Mouse (Mus musculus): Measurements from ENCODE around the gene Grasp. TPM values are rescaled to one million over a fixed set of nuclear protein-coding genes. Genes with fewer than 3 reads are reported as not detected.

The Grasp gene
- polyA plus RNA-seq, 1 experiment from 2014 or later = 6.4 TPM

DNA sequence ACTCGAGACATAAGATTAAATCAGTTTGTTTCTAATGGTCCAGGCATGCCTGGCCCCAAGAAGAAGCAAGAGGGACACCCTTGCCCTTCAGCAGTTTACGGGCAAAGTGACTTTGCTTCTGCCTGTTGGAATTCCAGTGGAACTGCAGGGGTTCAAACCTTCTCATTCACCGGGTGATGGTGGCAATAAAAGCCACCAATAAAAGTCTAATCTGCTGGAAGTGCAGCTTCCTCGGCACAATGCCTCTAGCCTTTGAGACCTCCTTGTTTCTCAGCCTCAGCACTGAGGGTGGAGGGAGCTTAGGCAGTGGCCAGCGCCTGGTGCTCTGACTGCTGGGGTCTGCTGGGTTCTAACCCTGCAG is 42.9 kb upstream of the Grasp start:
- no peak overlapping the region for H3K4me3 ChIP-seq (ENCODE audit: low read depth, low read length)
- no peak overlapping the region for H3K4me2 ChIP-seq (replicated peaks; ENCODE audit: low read depth, low read length)
- peaks cover 3% of the 10 kb centered on the region; the same call in 1 of the 2 replicates for H3K9me3 ChIP-seq (ENCODE audit: control insufficient read depth, low read depth, low read length)
- no peak overlapping the region for H3K9ac ChIP-seq (replicated peaks; ENCODE audit: low read depth, low read length)
- 39% methylated on average over 5 of the region's 5 CpGs for WGBS
- H3K27me3 ChIP-seq (ENCODE audit: control insufficient read depth, insufficient read depth, low read length) = no peaks in the 10 kb centered on the region
- no peak for ATAC-seq (ENCODE audit: insufficient number of reproducible peaks, insufficient read depth, low FRiP score, low read depth)
- H3K36me3 ChIP-seq (ENCODE audit: control insufficient read depth, insufficient read depth, low read length) = no peaks in the 10 kb centered on the region
- H3K4me1 ChIP-seq (ENCODE audit: control insufficient read depth, insufficient read depth, low read length) = peaks cover 55% of the 10 kb centered on the region
- H3K27ac ChIP-seq (ENCODE audit: low read length) = peak overlapping the region; percentile 6; the same call in 1 of the 2 replicates

DNA sequence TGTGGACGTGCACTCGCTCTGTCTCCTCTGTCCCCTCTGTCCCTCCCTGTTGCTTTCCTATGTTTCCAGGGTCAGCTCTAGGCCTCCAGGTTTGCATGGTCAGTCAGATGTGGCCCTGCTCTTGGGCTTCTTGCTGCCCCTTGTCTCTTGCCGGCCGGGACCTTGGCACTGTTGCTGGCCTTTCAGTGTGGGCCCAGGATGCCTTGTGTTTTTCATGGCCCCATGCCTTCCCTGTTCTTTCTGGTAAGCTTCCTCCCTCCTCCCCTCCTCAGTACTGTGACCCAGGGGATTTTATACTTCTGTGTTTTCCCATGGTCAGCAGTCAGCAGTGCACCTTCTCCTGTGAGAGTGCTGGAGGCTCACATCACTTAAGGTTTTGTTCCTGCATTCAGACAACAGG is 42.5 kb upstream of the Grasp start:
- ATAC-seq (ENCODE audit: insufficient number of reproducible peaks, insufficient read depth, low FRiP score, low read depth) = no peak
- WGBS = 62% methylated on average over 4 of the region's 4 CpGs
- Histone ChIP-seq H3K4me1 (ENCODE audit: control insufficient read depth, insufficient read depth, low read length) (peaks cover 51% of the 10 kb centered on the region), H3K9ac (replicated peaks; ENCODE audit: low read depth, low read length) (no peak overlapping the region), H3K27me3 (ENCODE audit: control insufficient read depth, insufficient read depth, low read length) (no peaks in the 10 kb centered on the region), H3K4me2 (replicated peaks; ENCODE audit: low read depth, low read length) (no peak overlapping the region), H3K9me3 (ENCODE audit: control insufficient read depth, low read depth, low read length) (peaks cover 3% of the 10 kb centered on the region; the same call in 1 of the 2 replicates), H3K36me3 (ENCODE audit: control insufficient read depth, insufficient read depth, low read length) (no peaks in the 10 kb centered on the region), H3K27ac (ENCODE audit: low read length) (peak overlapping the region; percentile 6; the same call in 1 of the 2 replicates), H3K4me3 (ENCODE audit: low read depth, low read length) (no peak overlapping the region)

DNA sequence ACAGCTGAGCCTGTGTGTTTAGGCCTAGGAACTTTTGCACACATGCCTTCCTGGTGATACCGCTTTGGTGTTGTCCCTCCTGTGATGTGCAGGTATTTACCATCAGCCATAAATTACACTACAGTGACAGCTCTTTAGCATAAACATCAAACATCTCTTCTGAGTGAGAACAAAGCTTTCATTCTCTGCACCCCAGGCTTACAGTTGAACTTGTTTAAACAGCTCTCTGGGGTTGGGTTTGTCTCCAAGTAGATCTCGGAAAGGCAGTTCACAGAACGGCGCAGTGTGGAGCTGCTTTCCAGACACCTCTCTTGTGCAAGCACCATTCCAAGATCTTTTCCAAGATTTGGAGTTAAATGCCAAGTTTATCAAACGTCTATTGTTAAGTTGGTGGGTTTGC is 41.3 kb upstream of the Grasp start:
- 25% methylated on average over 5 of the region's 5 CpGs for WGBS
- Histone ChIP-seq H3K4me1 (ENCODE audit: control insufficient read depth, insufficient read depth, low read length) (peaks cover 44% of the 10 kb centered on the region), H3K9ac (replicated peaks; ENCODE audit: low read depth, low read length) (no peak overlapping the region), H3K27ac (ENCODE audit: low read length) (peak overlapping the region; percentile 82), H3K4me2 (replicated peaks; ENCODE audit: low read depth, low read length) (0 out of 2 replicates have a peak overlapping the region, but pooled peaks have one; percentile 10), H3K27me3 (ENCODE audit: control insufficient read depth, insufficient read depth, low read length) (no peaks in the 10 kb centered on the region), H3K4me3 (ENCODE audit: low read depth, low read length) (no peak overlapping the region), H3K9me3 (ENCODE audit: control insufficient read depth, low read depth, low read length) (peaks cover 3% of the 10 kb centered on the region; the same call in 1 of the 2 replicates), H3K36me3 (ENCODE audit: control insufficient read depth, insufficient read depth, low read length) (no peaks in the 10 kb centered on the region)
- no peak for ATAC-seq (ENCODE audit: insufficient number of reproducible peaks, insufficient read depth, low FRiP score, low read depth)

DNA sequence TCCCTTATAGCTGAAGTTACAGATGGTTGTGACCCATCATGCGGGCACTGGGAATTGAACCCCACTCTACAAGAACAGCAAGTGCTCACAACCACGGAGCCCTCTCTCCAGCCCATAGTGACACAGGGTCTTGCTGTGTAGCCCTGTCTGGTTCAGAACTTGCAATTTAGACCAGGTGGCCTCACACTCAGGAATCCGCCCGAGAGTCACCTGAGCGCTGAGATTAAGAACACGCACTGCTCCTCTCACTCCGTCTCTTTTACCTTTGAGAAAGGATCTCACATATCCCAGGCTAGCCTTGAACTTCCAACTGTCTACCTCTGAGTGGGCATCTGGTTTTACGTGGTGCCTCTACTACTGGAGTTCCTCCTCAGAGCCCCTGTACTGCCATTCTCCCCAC is 39.7 kb upstream of the Grasp start:
- Histone ChIP-seq H3K9ac (replicated peaks; ENCODE audit: low read depth, low read length) (no peak overlapping the region), H3K4me3 (ENCODE audit: low read depth, low read length) (no peak overlapping the region), H3K27ac (ENCODE audit: low read length) (no peak overlapping the region), H3K36me3 (ENCODE audit: control insufficient read depth, insufficient read depth, low read length) (no peaks in the 10 kb centered on the region), H3K4me1 (ENCODE audit: control insufficient read depth, insufficient read depth, low read length) (peaks cover 39% of the 10 kb centered on the region), H3K9me3 (ENCODE audit: control insufficient read depth, low read depth, low read length) (peaks cover 3% of the 10 kb centered on the region; the same call in 1 of the 2 replicates), H3K4me2 (replicated peaks; ENCODE audit: low read depth, low read length) (no peak overlapping the region), H3K27me3 (ENCODE audit: control insufficient read depth, insufficient read depth, low read length) (no peaks in the 10 kb centered on the region)
- ATAC-seq (ENCODE audit: insufficient number of reproducible peaks, insufficient read depth, low FRiP score, low read depth) = no peak
- 86% methylated on average over 8 of the region's 8 CpGs for WGBS

DNA sequence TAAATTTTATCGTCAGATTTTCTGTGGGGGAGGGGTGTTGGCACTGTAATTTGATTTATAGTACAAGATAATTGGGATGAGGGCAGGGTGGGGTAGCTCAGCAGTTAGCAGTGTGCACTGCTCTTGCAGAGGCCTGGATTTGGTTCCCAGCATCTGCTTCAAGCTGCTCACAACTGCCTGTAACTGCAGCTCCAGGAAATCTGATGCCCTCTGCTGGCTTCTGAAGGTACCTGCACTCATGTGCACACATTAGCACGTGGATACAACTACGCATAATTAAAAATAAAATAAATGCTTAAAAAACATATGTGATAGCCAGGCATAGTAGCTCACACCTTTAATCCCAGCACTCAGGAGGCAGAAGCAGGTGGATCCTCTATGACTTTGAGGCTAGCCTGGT is 38.4 kb upstream of the Grasp start:
- Histone ChIP-seq H3K9me3 (ENCODE audit: control insufficient read depth, low read depth, low read length) (peaks cover 3% of the 10 kb centered on the region; the same call in 1 of the 2 replicates), H3K36me3 (ENCODE audit: control insufficient read depth, insufficient read depth, low read length) (no peaks in the 10 kb centered on the region), H3K9ac (replicated peaks; ENCODE audit: low read depth, low read length) (no peak overlapping the region), H3K4me1 (ENCODE audit: control insufficient read depth, insufficient read depth, low read length) (peaks cover 30% of the 10 kb centered on the region), H3K4me3 (ENCODE audit: low read depth, low read length) (no peak overlapping the region), H3K27ac (ENCODE audit: low read length) (no peak overlapping the region), H3K27me3 (ENCODE audit: control insufficient read depth, insufficient read depth, low read length) (no peaks in the 10 kb centered on the region), H3K4me2 (replicated peaks; ENCODE audit: low read depth, low read length) (no peak overlapping the region)
- no peak for ATAC-seq (ENCODE audit: insufficient number of reproducible peaks, insufficient read depth, low FRiP score, low read depth)
- 95% methylated on average over 3 of the region's 3 CpGs for WGBS

DNA sequence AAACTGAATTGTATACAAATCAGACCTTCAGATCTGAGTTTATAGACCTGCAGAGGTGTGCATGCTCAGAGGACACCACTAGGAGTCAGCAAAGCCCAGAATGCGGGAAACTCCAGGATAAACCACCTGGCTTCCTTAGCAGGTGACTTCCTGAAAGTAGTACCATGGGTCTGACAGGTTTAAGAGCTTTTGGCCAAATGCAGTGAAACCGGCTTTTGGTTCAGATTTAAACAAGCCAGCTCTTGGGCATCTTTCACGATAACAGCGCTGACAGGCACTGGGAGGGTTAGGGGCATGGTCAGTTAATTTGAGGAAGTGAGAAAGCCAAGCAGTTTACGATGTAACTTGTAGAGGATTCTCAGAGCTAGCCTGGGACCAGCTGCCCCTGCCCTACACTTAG is 36.1 kb upstream of the Grasp start:
- Histone ChIP-seq H3K9ac (replicated peaks; ENCODE audit: low read depth, low read length) (no peak overlapping the region), H3K27ac (ENCODE audit: low read length) (no peak overlapping the region), H3K27me3 (ENCODE audit: control insufficient read depth, insufficient read depth, low read length) (no peaks in the 10 kb centered on the region), H3K4me2 (replicated peaks; ENCODE audit: low read depth, low read length) (no peak overlapping the region), H3K9me3 (ENCODE audit: control insufficient read depth, low read depth, low read length) (peaks cover 3% of the 10 kb centered on the region; the same call in 1 of the 2 replicates), H3K4me1 (ENCODE audit: control insufficient read depth, insufficient read depth, low read length) (peaks cover 26% of the 10 kb centered on the region), H3K36me3 (ENCODE audit: control insufficient read depth, insufficient read depth, low read length) (no peaks in the 10 kb centered on the region), H3K4me3 (ENCODE audit: low read depth, low read length) (no peak overlapping the region)
- ATAC-seq (ENCODE audit: insufficient number of reproducible peaks, insufficient read depth, low FRiP score, low read depth) = no peak
- whole genome bisulfite sequencing = 65% methylated on average over 5 of the region's 5 CpGs

DNA sequence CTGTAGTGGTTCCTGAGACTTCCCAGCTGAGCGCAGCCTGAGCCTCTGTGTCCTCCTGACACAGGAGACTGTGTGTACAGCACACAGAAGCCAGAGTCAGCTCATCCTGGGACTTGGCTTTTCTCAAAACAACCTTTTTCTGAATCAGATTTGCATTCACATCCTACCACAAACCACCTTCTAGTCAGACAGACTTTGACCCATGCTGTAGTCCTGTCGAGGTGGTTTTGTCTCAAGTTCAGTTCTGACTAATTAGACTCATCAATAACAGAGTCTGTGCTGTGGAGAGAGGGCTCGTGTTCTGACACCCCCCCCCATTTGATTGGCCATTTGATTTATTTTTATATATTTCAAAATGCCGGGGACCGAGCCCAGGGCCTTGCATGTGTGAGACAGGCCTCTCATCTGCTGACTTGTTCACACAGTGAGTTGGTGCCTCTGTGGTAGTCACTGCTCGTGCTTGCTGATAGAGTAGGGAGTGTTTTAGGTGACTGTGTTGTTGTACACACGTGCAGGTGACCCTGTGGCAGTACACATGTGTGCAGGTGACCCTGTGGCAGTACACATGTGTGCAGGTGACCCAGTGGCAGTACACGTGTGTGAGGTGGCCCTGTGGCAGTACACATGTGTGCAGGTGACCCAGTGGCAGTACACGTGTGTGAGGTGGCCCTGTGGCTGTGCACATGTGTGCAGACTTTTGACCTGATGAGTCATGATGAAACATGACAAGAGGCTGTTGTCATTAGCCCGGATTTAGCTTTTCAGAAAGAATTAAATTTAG is 33.8 kb upstream of the Grasp start:
- no peak for ATAC-seq (ENCODE audit: insufficient number of reproducible peaks, insufficient read depth, low FRiP score, low read depth)
- 70% methylated on average over 10 of the region's 10 CpGs for WGBS

DNA sequence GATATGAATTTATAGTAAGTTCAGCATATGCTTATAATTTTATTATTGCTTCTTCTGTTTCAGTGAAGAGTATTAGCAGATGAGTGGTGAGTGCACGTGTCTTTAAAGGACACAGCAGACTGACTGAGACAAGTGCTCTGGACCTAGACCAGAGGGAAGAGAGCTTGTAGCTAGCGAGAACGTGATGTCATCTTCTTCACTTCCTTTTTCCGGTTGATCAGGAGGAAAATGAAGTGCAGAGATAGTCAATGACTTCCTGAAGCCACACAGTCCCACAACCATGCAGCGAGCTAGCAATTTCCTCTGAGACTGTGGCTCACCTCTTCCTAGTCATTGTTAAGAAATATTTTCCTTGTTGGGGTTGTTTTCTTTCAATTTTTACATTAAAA is 33.2 kb upstream of the Grasp start:
- H3K4me2 ChIP-seq (replicated peaks; ENCODE audit: low read depth, low read length) = no peak overlapping the region
- H3K27ac ChIP-seq (ENCODE audit: low read length) = peak overlapping the region; percentile 33; the same call in 1 of the 2 replicates
- H3K4me1 ChIP-seq (ENCODE audit: control insufficient read depth, insufficient read depth, low read length) = peaks cover 20% of the 10 kb centered on the region
- H3K27me3 ChIP-seq (ENCODE audit: control insufficient read depth, insufficient read depth, low read length) = no peaks in the 10 kb centered on the region
- no peak overlapping the region for H3K4me3 ChIP-seq (ENCODE audit: low read depth, low read length)
- WGBS = 67% methylated on average over 5 of the region's 5 CpGs
- H3K9ac ChIP-seq (replicated peaks; ENCODE audit: low read depth, low read length) = no peak overlapping the region
- peaks cover 17% of the 10 kb centered on the region for H3K36me3 ChIP-seq (ENCODE audit: control insufficient read depth, insufficient read depth, low read length)
- no peaks in the 10 kb centered on the region for H3K9me3 ChIP-seq (ENCODE audit: control insufficient read depth, low read depth, low read length)
- ATAC-seq (ENCODE audit: insufficient number of reproducible peaks, insufficient read depth, low FRiP score, low read depth) = no peak

More for the DNA sequence above, 33.8 kb upstream of the Grasp start:
- no peak overlapping the region for H3K27ac ChIP-seq (ENCODE audit: low read length)
- no peak overlapping the region for H3K9ac ChIP-seq (replicated peaks; ENCODE audit: low read depth, low read length)
- H3K27me3 ChIP-seq (ENCODE audit: control insufficient read depth, insufficient read depth, low read length) = no peaks in the 10 kb centered on the region
- H3K36me3 ChIP-seq (ENCODE audit: control insufficient read depth, insufficient read depth, low read length) = peaks cover 12% of the 10 kb centered on the region; the same call in 1 of the 2 replicates
- H3K4me2 ChIP-seq (replicated peaks; ENCODE audit: low read depth, low read length) = no peak overlapping the region
- peaks cover 20% of the 10 kb centered on the region for H3K4me1 ChIP-seq (ENCODE audit: control insufficient read depth, insufficient read depth, low read length)
- H3K4me3 ChIP-seq (ENCODE audit: low read depth, low read length) = no peak overlapping the region
- peaks cover 3% of the 10 kb centered on the region; the same call in 1 of the 2 replicates for H3K9me3 ChIP-seq (ENCODE audit: control insufficient read depth, low read depth, low read length)
